Mouse (Mus musculus): ENCODE data around the gene Btbd35f12. TPM values are rescaled to one million over a fixed set of nuclear protein-coding genes. Genes with fewer than 3 reads are reported as not detected.
"Not testable (repeated sequence)": the region's sequence is repeated elsewhere in the genome, so short reads cannot be mapped to it uniquely, and the experiment has no call there.

The Btbd35f12 gene
- not detected in 2 replicates for total RNA-seq (2017)

GRCm38 (mm10) chrX:33313079-33313478 lies at the start of gene Btbd35f12:
Gene Btbd35f12, plus strand, starts transcription at chrX:33313379.
- ATAC-seq (replicated peaks in 1 of 2; ENCODE audit: insufficient read depth in 1 of 2, low FRiP score in 2 of 2, low TSS enrichment in 1 of 2, low read depth in 1 of 2, poor library complexity in 2 of 2, severe bottlenecking in 2 of 2): not testable (repeated sequence)

DNA sequence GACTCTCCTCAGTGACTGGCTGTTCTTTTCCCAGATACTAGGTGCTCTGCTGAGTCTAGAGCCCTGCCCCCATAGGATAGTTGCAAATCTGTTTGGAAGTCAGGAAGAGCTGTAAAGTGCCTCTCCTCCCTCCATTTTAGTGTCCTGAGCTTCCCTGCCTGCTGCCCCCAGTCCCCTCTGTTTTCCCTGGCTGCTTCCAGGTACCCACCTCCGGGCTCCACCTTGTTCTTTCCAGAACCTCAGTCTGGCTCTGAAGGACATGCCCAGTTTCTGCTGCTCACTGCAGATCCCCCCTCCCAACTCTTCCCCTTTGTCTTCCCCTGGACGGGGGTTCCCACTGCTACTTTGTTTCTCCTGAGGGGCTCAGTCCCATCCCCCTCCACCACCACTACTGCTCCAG lies 40.1 kb downstream of the Btbd35f12 start:
- ATAC-seq (replicated peaks in 1 of 2; ENCODE audit: insufficient read depth in 1 of 2, low FRiP score in 2 of 2, low TSS enrichment in 1 of 2, low read depth in 1 of 2, poor library complexity in 2 of 2, severe bottlenecking in 2 of 2): not testable (repeated sequence)

Other genes with a start within 250 kb of the Btbd35f12 start
- gene Spin2-ps6, start 78.5 kb upstream of the Btbd35f12 start, total RNA-seq (2017): not detected in 2 replicates

Measured in hematopoietic stem cell, adult 5-6 weeks (primary cell).